Mouse (Mus musculus): ENCODE measurements around the gene Eci1.

DNA sequence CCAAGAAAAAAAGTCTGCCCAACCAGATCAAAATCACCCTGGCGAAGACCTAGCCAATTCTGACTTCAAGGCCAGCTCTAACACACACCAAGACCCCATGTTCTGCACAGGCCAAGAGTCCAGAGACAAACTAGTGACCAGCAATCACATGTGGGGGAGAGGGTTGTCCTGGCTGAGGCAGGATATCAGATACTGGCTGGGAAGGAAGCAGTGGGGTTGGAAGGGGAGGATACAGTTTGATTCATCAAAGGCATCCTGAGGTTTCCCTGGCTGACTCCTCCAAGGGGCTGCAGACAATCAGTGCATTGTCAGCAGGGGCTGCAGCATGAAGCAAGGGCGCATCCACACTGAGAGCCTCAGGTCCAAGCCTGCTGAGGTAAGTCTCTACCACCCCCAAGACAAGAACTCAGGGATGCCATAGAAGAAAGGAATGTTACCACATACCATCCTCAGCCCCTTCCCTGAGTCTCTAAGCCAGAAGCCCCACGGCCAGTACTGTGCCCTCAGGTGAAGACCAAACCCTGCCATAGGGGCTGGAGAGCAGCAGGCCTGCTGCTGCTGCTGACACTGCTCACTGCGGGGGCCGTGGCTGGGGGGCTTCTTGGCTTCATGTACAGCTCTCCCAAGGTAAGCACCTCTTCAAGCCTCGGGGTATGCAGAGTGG, 47.3 kb downstream of the Eci1 start, which contains the start of gene Bricd5:
- TF ChIP-seq CTCF (IDR thresholded peaks at IDR 0.05; ENCODE audit: extremely low read depth, insufficient read depth, insufficient read length, insufficient replicate concordance), result no peak
- TF ChIP-seq POLR2A (IDR thresholded peaks at IDR 0.05; ENCODE audit: low read depth, low read length), result no peak

All from spleen, adult 2 months (tissue).